Comparison of ENCODE assay signal across 13 mouse cellular contexts in the genomic region with DNA sequence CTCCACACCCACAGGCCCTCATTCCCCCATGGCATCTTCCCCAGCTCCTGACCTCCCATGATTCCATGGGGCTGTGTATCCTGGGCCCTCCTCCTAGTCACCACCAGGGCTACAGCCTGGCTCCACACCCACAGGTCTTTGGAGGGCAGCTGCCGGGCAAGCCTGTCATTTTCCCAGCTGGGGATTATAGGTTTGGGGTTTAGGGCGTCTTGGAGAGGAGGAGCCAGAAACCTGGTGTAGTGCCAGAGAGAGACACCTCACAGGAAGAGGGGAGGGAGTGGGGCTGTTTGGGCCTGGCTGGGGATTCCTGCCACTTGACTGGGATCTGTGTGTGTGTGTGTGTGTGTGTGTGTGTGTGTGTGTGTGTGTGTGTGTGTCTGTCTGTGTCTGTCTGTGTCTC.
A peak's percentile ranks its signal among the peaks of the same experiment; 100 is the strongest.
DNase-seq lines count a peak whose midpoint lies in the region; ATAC-seq lines count a peak whose summit lies in the region.
"Had no signal": no experiment of that assay in that cellular context is flagged by ENCODE, and none has a peak within 500 bp of the region (broad histone marks: within the 10 kb centered on the region; RNA-seq: fewer than 3 reads in every experiment).

No protein-coding gene starts in this region.

- no peak overlapping the region for H3K9ac ChIP-seq in limb, embryonic 13.5 days
- H3K9ac ChIP-seq: limb, embryonic 12.5 days had no signal

- H3K27ac ChIP-seq in embryonic facial prominence, embryonic 10.5 days (replicated peaks), result peak overlapping the region; percentile 71; the same call in 1 of the 2 replicates
- peak overlapping the region; percentile 39; the same call in 1 of the 2 replicates for H3K27ac ChIP-seq in limb, embryonic 13.5 days

- no peak for ATAC-seq in limb, embryonic 13.5 days (ENCODE audit: low FRiP score, low read depth)

- peaks cover 59% of the 10 kb centered on the region for H3K36me3 ChIP-seq in embryonic facial prominence, embryonic 10.5 days (replicated peaks)
- peaks cover 58% of the 10 kb centered on the region for H3K36me3 ChIP-seq in limb, embryonic 13.5 days

- no peaks in the 10 kb centered on the region for H3K27me3 ChIP-seq in embryonic facial prominence, embryonic 10.5 days (replicated peaks; ENCODE audit: low read depth, poor library complexity, severe bottlenecking)
- no peaks in the 10 kb centered on the region for H3K27me3 ChIP-seq in limb, embryonic 13.5 days
- H3K27me3 ChIP-seq: limb, embryonic 12.5 days; megakaryocyte, embryonic 14.5 days had no signal

- H3K9me3 ChIP-seq in embryonic facial prominence, embryonic 10.5 days, result no peaks in the 10 kb centered on the region
- no peaks in the 10 kb centered on the region for H3K9me3 ChIP-seq in limb, embryonic 13.5 days
- H3K9me3 ChIP-seq: limb, embryonic 12.5 days; megakaryocyte, embryonic 14.5 days had no signal

- intact Hi-C loops in gastrocnemius, postnatal 14 days (cut with DNase I; ENCODE audit: low total_unique reads), result no loop called here

- H3K4me3 ChIP-seq in embryonic facial prominence, embryonic 10.5 days, result no peak overlapping the region
- H3K4me3 ChIP-seq in limb, embryonic 13.5 days, result no peak overlapping the region
- H3K4me3 ChIP-seq: limb, embryonic 12.5 days; megakaryocyte, embryonic 14.5 days had no signal

- 46% methylated on average over 2 of the region's 2 CpGs for WGBS in embryonic facial prominence, embryonic 10.5 days
- WGBS in limb, embryonic 13.5 days, result 9% methylated on average over 2 of the region's 2 CpGs

- peaks cover 87% of the 10 kb centered on the region for H3K4me1 ChIP-seq in embryonic facial prominence, embryonic 10.5 days
- H3K4me1 ChIP-seq in limb, embryonic 13.5 days, result peaks cover 91% of the 10 kb centered on the region

- H3K4me2 ChIP-seq in limb, embryonic 13.5 days (replicated peaks), result no peak overlapping the region
- H3K4me2 ChIP-seq: heart, embryonic 11.5 days; limb, embryonic 12.5 days had no signal

- DNase-seq in cerebellum, postnatal 10 days, result peak; percentile 45 to 50
- DNase-seq in cerebellum, adult 11-12 months, result no peak
- peak; percentile 53 for DNase-seq in 3134 (ENCODE audit: extremely low read depth, insufficient read length, low spot score)
- no peak for DNase-seq in embryonic facial prominence, embryonic 10.5 days (ENCODE audit: low spot score)
- no peak for DNase-seq in gastrocnemius, postnatal 14 days
- no peak for DNase-seq in urinary bladder, postnatal 4 days (ENCODE audit: low spot score in 2 of 2)
- no peak for DNase-seq in embryo, embryonic 10 days (ENCODE audit: low spot score)
- DNase-seq: kidney, postnatal 10 days; right cerebral cortex, postnatal 25 days had no signal

Comparison
In these comparisons a context has a peak if more than half of its experiments do, and no peak if none do; other contexts are left out.
1. DNase-seq: peak in cerebellum, postnatal 10 days (2 of 2) and 3134 (single experiment); none in cerebellum, adult 11-12 months (single experiment), embryonic facial prominence, embryonic 10.5 days (single experiment), gastrocnemius, postnatal 14 days (single experiment), urinary bladder, postnatal 4 days (0 of 2) and embryo, embryonic 10 days (single experiment).